Mouse (Mus musculus): ENCODE results near the gene Gm10197. TPM values are rescaled to one million over a fixed set of nuclear protein-coding genes. Genes with fewer than 3 reads are reported as not detected.

Gene Gm10197
- polyA plus RNA-seq, 1 experiment, result not detected

DNA sequence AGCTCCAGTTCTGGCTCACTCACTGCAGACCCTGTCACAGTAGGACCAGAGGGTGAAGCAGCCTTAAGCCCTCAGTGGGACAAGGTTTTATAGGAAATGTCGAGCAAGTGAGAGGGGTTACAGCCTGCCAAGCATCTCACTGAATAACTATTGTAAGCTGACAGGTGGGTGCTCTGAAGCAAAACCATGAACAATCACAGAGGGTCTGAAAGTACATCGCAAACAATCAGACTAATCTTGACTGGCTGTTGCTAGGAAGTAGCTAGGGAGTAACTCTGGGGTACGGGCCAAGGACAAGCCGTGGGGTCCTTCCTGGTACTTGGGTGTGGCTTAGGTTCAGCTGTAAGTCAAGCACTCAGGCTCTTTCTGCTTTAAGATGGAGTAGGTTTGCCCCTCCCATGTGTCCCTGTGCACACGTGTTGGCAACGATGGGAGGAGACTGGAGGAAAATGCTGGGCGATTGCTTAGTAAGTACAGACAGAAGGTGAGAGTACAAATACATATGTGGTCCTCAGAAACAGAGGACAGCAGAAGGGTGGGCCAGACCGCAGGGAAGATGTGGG is 21.3 kb upstream of the Gm10197 start:
- peaks cover under 1% of the 10 kb centered on the region; the same call in 1 of the 2 replicates for H3K36me3 ChIP-seq (ENCODE audit: control insufficient read depth, insufficient read depth, low read length)
- peaks cover 3% of the 10 kb centered on the region for H3K4me1 ChIP-seq (ENCODE audit: control insufficient read depth, insufficient read depth, low read length)
- no peak overlapping the region for H3K4me3 ChIP-seq (ENCODE audit: control insufficient read depth, low read depth, low read length)
- no peak overlapping the region for H3K27ac ChIP-seq (ENCODE audit: control insufficient read depth, insufficient read depth, low read depth, low read length)
- H3K27me3 ChIP-seq (ENCODE audit: control insufficient read depth, insufficient read depth, low read length), result no peaks in the 10 kb centered on the region
- TF ChIP-seq CTCF (IDR thresholded peaks at IDR 0.05; ENCODE audit: control insufficient read depth, insufficient read depth, insufficient replicate concordance, low read depth, low read length) (no peak), POLR2A (IDR thresholded peaks at IDR 0.05; ENCODE audit: control insufficient read depth, low read depth, low read length) (0 out of 2 replicates have a peak, but pooled peaks have one; percentile 17)

DNA sequence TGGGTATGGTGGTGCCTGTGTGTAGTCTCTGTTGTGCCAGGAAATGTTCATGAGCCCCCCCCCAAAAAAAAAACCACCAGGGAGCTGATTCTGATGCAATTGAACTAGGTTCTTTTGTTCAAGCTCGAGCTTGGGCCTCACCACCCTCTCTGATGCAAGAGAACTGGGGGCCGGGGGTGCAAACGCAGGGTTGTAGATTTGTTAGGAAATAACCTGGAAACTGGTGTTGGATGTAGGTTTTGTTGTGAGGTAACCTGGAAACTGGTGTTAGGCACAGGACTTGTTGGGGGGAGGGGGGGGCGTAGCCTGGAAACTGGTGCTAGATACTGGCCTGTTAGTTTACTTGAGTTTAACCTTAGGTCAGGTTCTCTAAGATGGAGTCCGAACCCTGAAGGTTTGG is 20.2 kb upstream of the Gm10197 start:
- H3K4me1 ChIP-seq (ENCODE audit: control insufficient read depth, insufficient read depth, low read length), result peaks cover 3% of the 10 kb centered on the region
- no peak for TF ChIP-seq CTCF (IDR thresholded peaks at IDR 0.05; ENCODE audit: control insufficient read depth, insufficient read depth, insufficient replicate concordance, low read depth, low read length)
- peaks cover 2% of the 10 kb centered on the region; the same call in 1 of the 2 replicates for H3K36me3 ChIP-seq (ENCODE audit: control insufficient read depth, insufficient read depth, low read length)
- no peak overlapping the region for H3K4me3 ChIP-seq (ENCODE audit: control insufficient read depth, low read depth, low read length)
- H3K27ac ChIP-seq (ENCODE audit: control insufficient read depth, insufficient read depth, low read depth, low read length), result no peak overlapping the region
- no peaks in the 10 kb centered on the region for H3K27me3 ChIP-seq (ENCODE audit: control insufficient read depth, insufficient read depth, low read length)

DNA sequence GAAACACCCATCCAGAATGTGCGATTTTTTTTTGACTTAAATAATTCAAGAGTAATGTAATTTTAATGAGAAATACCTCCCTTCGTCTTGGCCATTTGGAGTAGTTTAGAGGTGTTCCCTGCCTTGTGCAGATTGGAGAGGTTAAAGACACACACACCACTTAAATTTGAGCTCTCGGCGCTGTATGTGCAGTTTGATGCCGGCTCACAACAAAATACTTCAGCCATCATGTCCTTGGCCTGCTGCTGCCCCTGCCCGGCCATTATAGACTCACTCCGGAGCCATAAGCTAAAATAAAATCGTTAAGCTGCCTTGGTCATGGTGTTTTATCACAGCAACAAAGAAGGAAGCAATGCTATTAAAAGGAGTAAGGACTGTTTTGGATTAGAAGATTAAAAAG is 19.8 kb upstream of the Gm10197 start:
- TF ChIP-seq POLR2A (IDR thresholded peaks at IDR 0.05; ENCODE audit: control insufficient read depth, low read depth, low read length), result no peak
- no peak for TF ChIP-seq CTCF (IDR thresholded peaks at IDR 0.05; ENCODE audit: control insufficient read depth, insufficient read depth, insufficient replicate concordance, low read depth, low read length)
- Histone ChIP-seq H3K4me1 (ENCODE audit: control insufficient read depth, insufficient read depth, low read length) (peaks cover 3% of the 10 kb centered on the region), H3K27me3 (ENCODE audit: control insufficient read depth, insufficient read depth, low read length) (no peaks in the 10 kb centered on the region), H3K36me3 (ENCODE audit: control insufficient read depth, insufficient read depth, low read length) (peaks cover 2% of the 10 kb centered on the region; the same call in 1 of the 2 replicates), H3K4me3 (ENCODE audit: control insufficient read depth, low read depth, low read length) (peak overlapping the region; percentile 96), H3K27ac (ENCODE audit: control insufficient read depth, insufficient read depth, low read depth, low read length) (no peak overlapping the region)

DNA sequence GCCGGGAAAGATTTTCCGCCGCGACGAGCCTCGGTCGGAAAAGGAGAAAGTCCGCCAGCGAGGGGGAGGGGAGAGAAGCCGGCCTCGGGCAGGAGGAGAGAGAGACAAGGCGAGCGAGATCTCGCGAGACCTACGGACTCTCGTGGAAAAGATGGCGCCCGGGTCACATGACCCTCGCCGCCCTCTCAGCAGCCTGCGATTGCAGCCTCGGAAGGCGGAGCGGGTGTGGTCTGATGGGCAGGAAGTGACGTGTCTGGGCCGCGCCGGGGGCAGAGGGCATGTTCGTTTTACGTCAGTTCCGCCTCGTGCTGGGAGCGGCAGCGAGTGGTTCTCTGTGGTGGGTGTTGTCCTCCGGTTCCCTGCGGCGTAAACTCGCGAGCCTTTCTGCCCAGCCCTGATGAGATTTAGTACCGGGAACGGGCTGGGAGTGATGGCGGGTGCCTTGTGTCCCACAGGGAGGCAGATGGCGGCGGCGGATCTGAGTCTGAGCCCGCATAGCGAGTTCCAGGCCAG is 19.0 kb upstream of the Gm10197 start, which contains the start of gene Smndc1:
Smndc1 (minus strand) TSS at position 84 of the 513 bp plus-strand sequence.
- H3K27ac ChIP-seq (ENCODE audit: control insufficient read depth, insufficient read depth, low read depth, low read length), result peak within 1 kb of the TSS; percentile 95
- no peaks in the 10 kb centered on the region for H3K27me3 ChIP-seq (ENCODE audit: control insufficient read depth, insufficient read depth, low read length)
- peaks cover 2% of the 10 kb centered on the region; the same call in 1 of the 2 replicates for H3K36me3 ChIP-seq (ENCODE audit: control insufficient read depth, insufficient read depth, low read length)
- peak within 1 kb of the TSS; percentile 96 for H3K4me3 ChIP-seq (ENCODE audit: control insufficient read depth, low read depth, low read length)
- peaks cover 3% of the 10 kb centered on the region for H3K4me1 ChIP-seq (ENCODE audit: control insufficient read depth, insufficient read depth, low read length)
- 0 out of 2 replicates have a peak, but pooled peaks have one; percentile 18 for TF ChIP-seq CTCF (IDR thresholded peaks at IDR 0.05; ENCODE audit: control insufficient read depth, insufficient read depth, insufficient replicate concordance, low read depth, low read length)
- TF ChIP-seq POLR2A (IDR thresholded peaks at IDR 0.05; ENCODE audit: control insufficient read depth, low read depth, low read length), result peak; percentile 98

DNA sequence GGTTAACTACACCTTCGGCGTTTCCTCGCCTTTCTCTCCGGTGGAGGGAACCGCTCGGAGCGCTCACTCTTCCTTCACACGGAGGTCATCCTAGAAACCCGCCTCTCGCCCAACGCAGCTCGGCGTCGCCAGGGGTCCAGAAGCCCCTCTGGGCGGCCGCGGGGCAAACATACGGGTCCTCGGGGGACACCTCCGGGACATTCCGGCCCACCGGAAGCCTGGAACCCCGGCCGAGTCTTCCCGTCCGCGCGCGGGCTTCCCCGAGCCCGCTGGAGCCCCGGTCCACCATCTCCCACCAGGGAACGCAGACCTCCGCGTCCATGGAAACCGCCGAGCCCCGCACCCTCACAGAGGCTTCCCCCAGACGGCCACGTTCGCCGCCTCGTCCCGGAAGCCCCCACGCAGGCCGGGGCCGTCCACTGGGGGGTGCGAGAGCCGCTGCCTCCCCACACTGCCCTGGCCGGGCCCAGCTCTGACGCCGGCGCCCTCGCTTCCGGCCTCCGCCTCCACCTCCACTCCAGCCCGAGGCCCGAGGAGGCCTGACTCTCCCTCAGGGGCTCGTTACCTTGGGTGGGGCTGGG is 18.4 kb upstream of the Gm10197 start:
- Histone ChIP-seq H3K27ac (ENCODE audit: control insufficient read depth, insufficient read depth, low read depth, low read length) (peak overlapping the region; percentile 95), H3K4me3 (ENCODE audit: control insufficient read depth, low read depth, low read length) (peak overlapping the region; percentile 96), H3K36me3 (ENCODE audit: control insufficient read depth, insufficient read depth, low read length) (peaks cover 2% of the 10 kb centered on the region; the same call in 1 of the 2 replicates), H3K27me3 (ENCODE audit: control insufficient read depth, insufficient read depth, low read length) (no peaks in the 10 kb centered on the region), H3K4me1 (ENCODE audit: control insufficient read depth, insufficient read depth, low read length) (peaks cover 3% of the 10 kb centered on the region)
- TF ChIP-seq CTCF (IDR thresholded peaks at IDR 0.05; ENCODE audit: control insufficient read depth, insufficient read depth, insufficient replicate concordance, low read depth, low read length) (no peak), POLR2A (IDR thresholded peaks at IDR 0.05; ENCODE audit: control insufficient read depth, low read depth, low read length) (0 out of 2 replicates have a peak, but pooled peaks have one; percentile 30)

DNA sequence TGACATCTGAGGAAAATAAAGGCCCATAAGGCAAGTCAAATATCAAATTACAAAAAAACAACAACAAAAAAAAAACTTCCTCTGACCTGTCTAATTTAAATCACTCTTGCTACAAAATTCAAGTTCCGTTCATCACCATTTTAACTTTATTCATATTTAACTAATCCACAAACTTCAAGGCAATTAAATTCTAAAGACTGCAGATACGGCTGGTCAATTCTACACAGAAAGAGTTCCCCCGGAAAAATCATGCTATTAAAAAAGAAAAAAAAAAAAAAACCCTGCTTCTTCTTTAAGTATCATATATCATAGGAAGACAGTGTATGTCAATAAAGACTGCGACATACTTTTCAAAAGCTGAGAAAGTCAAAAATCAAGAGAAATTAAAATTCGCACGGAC is 17.9 kb upstream of the Gm10197 start:
- peak overlapping the region; percentile 95 for H3K27ac ChIP-seq (ENCODE audit: control insufficient read depth, insufficient read depth, low read depth, low read length)
- H3K4me1 ChIP-seq (ENCODE audit: control insufficient read depth, insufficient read depth, low read length), result peaks cover 3% of the 10 kb centered on the region
- H3K4me3 ChIP-seq (ENCODE audit: control insufficient read depth, low read depth, low read length), result peak overlapping the region; percentile 96
- no peaks in the 10 kb centered on the region for H3K27me3 ChIP-seq (ENCODE audit: control insufficient read depth, insufficient read depth, low read length)
- peaks cover 2% of the 10 kb centered on the region; the same call in 1 of the 2 replicates for H3K36me3 ChIP-seq (ENCODE audit: control insufficient read depth, insufficient read depth, low read length)
- TF ChIP-seq POLR2A (IDR thresholded peaks at IDR 0.05; ENCODE audit: control insufficient read depth, low read depth, low read length) (no peak), CTCF (IDR thresholded peaks at IDR 0.05; ENCODE audit: control insufficient read depth, insufficient read depth, insufficient replicate concordance, low read depth, low read length) (no peak)

DNA sequence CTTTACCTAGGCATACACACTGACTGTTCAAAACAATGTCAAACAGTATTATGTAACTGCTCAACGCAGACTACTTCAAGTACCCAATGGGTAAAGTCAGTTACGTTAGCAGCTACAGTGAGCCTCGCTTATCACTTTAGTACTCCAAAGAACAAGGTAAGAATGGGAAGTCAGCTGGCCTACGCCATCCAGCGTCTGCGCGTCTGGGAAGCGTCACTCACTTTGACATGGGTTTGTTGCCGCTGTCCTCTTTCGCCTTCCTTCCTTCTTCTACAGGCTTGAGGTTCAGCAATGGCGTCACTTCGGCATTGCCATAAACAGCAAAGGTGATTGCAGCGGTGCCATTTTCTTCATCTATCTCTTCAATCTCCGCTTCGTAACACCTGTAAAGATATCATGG is 11.8 kb upstream of the Gm10197 start:
- Histone ChIP-seq H3K4me3 (ENCODE audit: control insufficient read depth, low read depth, low read length) (no peak overlapping the region), H3K27ac (ENCODE audit: control insufficient read depth, insufficient read depth, low read depth, low read length) (no peak overlapping the region), H3K36me3 (ENCODE audit: control insufficient read depth, insufficient read depth, low read length) (peaks cover 2% of the 10 kb centered on the region; the same call in 1 of the 2 replicates), H3K4me1 (ENCODE audit: control insufficient read depth, insufficient read depth, low read length) (no peaks in the 10 kb centered on the region), H3K27me3 (ENCODE audit: control insufficient read depth, insufficient read depth, low read length) (no peaks in the 10 kb centered on the region)
- TF ChIP-seq POLR2A (IDR thresholded peaks at IDR 0.05; ENCODE audit: control insufficient read depth, low read depth, low read length) (no peak), CTCF (IDR thresholded peaks at IDR 0.05; ENCODE audit: control insufficient read depth, insufficient read depth, insufficient replicate concordance, low read depth, low read length) (no peak)

All from testis, adult 2 months (tissue).